Mouse (Mus musculus): ENCODE results near the gene Zfp385b. TPM values are rescaled to one million over a fixed set of nuclear protein-coding genes. Genes with fewer than 3 reads are reported as not detected.

Gene Zfp385b
- polyA plus RNA-seq, 1 experiment: 3.2 TPM

DNA sequence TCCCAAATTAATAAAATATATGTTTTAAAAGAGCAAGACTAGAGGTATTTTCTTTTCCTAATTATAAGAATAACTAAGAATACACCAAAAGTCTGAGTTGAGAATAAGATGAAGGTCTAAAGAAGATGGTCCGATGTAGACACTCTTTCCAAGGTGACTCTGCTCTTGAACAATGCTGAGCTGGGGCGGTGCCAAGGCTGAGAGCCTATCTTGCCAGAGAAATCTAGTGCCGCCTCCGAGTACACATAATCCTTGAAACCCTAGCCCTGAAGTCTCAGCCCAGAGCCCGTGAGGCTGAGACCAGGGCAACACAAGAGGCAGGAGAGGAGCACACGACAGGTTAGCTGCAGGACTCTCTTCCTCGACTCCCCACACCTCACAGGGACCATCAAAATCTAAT lies 323.4 kb downstream of the Zfp385b start:
- no peaks in the 10 kb centered on the region for H3K4me1 ChIP-seq (ENCODE audit: control insufficient read depth, insufficient read depth, low read length)
- H3K4me3 ChIP-seq (replicated peaks; ENCODE audit: control insufficient read depth, low read depth, low read length): no peak overlapping the region
- 88% methylated on average over 7 of the region's 7 CpGs for WGBS
- H3K27ac ChIP-seq (ENCODE audit: control insufficient read depth, insufficient read depth, low read depth, low read length, poor library complexity): no peak overlapping the region
- TF ChIP-seq POLR2A (IDR thresholded peaks at IDR 0.05; ENCODE audit: borderline replicate concordance, control insufficient read depth, low read depth, low read length) (no peak), CTCF (IDR thresholded peaks at IDR 0.05; ENCODE audit: control insufficient read depth, insufficient read depth, low read length) (no peak)

DNA sequence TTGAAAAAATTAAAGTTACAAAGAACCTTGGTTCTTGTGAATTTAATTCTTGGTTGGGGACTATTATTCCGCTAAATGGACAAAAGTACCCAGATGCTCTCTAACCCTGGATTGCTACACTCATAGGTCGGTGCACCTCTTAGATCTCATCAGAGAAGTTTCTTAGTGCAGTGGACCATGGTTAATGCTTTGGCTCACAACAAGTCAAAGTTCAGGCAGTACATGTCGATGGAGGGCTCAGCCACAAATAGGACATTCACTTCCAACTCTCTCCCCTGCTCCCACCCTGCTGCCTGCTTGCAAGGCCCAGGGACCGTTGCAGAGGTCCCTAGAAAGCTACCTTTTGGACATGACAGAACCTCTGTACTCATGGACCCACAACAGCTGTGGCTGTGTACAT lies 324.1 kb downstream of the Zfp385b start:
- Histone ChIP-seq H3K4me1 (ENCODE audit: control insufficient read depth, insufficient read depth, low read length) (no peaks in the 10 kb centered on the region), H3K4me3 (replicated peaks; ENCODE audit: control insufficient read depth, low read depth, low read length) (no peak overlapping the region), H3K27ac (ENCODE audit: control insufficient read depth, insufficient read depth, low read depth, low read length, poor library complexity) (no peak overlapping the region)
- no peak for TF ChIP-seq POLR2A (IDR thresholded peaks at IDR 0.05; ENCODE audit: borderline replicate concordance, control insufficient read depth, low read depth, low read length)
- TF ChIP-seq CTCF (IDR thresholded peaks at IDR 0.05; ENCODE audit: control insufficient read depth, insufficient read depth, low read length): no peak
- 82% methylated on average over 4 of the region's 4 CpGs for WGBS

DNA sequence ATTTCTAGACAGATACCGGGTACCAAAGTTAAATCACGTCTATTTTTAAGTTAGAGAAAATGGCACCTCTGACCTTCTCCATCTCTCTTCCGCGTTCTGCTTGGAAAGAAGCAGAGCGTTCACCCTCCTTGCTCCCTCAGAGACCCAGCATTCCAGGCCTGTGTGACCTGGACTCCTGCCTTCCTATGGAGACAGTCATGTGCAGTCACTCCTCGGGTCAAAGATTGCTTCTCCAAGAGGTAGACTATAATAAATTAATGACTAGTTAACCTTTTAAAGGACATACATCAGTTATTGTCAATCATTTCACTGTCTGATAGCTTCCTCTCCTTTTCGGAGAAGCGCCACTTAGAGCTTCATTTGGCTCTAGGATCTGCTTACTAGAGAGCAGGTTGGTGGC lies 325.7 kb downstream of the Zfp385b start:
- no peak overlapping the region for H3K27ac ChIP-seq (ENCODE audit: control insufficient read depth, insufficient read depth, low read depth, low read length, poor library complexity)
- TF ChIP-seq POLR2A (IDR thresholded peaks at IDR 0.05; ENCODE audit: borderline replicate concordance, control insufficient read depth, low read depth, low read length) (no peak), CTCF (IDR thresholded peaks at IDR 0.05; ENCODE audit: control insufficient read depth, insufficient read depth, low read length) (no peak)
- no peaks in the 10 kb centered on the region for H3K4me1 ChIP-seq (ENCODE audit: control insufficient read depth, insufficient read depth, low read length)
- 89% methylated on average over 8 of the region's 8 CpGs for WGBS
- H3K4me3 ChIP-seq (replicated peaks; ENCODE audit: control insufficient read depth, low read depth, low read length): no peak overlapping the region

DNA sequence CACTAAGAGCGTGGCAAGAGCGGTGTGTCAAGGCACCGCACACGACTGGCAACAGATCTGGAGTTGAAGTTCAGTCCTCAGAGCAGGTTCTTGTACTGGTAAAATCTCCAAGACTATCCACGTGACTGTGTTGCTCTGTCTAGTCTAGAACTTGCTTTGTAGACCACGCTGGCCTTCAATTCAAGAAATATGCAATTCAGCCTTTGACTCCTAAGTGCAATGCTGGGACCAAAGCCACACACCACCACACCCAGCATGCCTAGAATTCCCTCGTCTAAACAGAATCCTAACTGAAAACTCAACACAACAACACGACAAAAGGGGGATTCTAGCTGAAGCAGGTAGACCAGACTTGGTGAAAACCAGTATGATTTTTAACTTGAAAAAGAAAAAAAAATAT lies 332.3 kb downstream of the Zfp385b start:
- 77% methylated on average over 8 of the region's 8 CpGs for WGBS
- TF ChIP-seq CTCF (IDR thresholded peaks at IDR 0.05; ENCODE audit: control insufficient read depth, insufficient read depth, low read length): no peak
- TF ChIP-seq POLR2A (IDR thresholded peaks at IDR 0.05; ENCODE audit: borderline replicate concordance, control insufficient read depth, low read depth, low read length): no peak

DNA sequence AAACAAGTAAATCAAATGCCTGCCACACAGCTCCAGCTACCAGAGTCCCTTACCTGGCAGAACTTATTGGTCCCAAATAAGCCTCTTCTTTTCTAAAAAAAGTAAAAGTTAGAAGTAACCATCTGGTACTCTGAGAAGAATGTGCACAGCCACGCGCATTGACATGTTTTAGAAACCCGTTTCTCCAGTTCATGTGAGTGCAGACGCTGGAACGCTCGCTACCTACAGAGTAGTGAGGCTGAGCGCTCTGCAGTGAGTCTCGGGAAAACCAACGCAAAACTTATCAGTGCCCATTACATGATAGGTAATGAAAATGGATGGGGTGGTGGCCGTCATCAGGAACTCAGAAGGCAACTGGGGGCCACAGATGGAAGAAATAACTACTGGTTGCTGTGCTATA lies 338.2 kb downstream of the Zfp385b start:
- Histone ChIP-seq H3K4me1 (ENCODE audit: control insufficient read depth, insufficient read depth, low read length) (no peaks in the 10 kb centered on the region), H3K4me3 (replicated peaks; ENCODE audit: control insufficient read depth, low read depth, low read length) (no peak overlapping the region), H3K27ac (ENCODE audit: control insufficient read depth, insufficient read depth, low read depth, low read length, poor library complexity) (no peak overlapping the region)
- no peak for TF ChIP-seq POLR2A (IDR thresholded peaks at IDR 0.05; ENCODE audit: borderline replicate concordance, control insufficient read depth, low read depth, low read length)
- TF ChIP-seq CTCF (IDR thresholded peaks at IDR 0.05; ENCODE audit: control insufficient read depth, insufficient read depth, low read length): no peak
- 88% methylated on average over 10 of the region's 10 CpGs for WGBS

More for the DNA sequence above, 332.3 kb downstream of the Zfp385b start:
- Histone ChIP-seq H3K4me3 (replicated peaks; ENCODE audit: control insufficient read depth, low read depth, low read length) (no peak overlapping the region), H3K4me1 (ENCODE audit: control insufficient read depth, insufficient read depth, low read length) (no peaks in the 10 kb centered on the region), H3K27ac (ENCODE audit: control insufficient read depth, insufficient read depth, low read depth, low read length, poor library complexity) (no peak overlapping the region)

DNA sequence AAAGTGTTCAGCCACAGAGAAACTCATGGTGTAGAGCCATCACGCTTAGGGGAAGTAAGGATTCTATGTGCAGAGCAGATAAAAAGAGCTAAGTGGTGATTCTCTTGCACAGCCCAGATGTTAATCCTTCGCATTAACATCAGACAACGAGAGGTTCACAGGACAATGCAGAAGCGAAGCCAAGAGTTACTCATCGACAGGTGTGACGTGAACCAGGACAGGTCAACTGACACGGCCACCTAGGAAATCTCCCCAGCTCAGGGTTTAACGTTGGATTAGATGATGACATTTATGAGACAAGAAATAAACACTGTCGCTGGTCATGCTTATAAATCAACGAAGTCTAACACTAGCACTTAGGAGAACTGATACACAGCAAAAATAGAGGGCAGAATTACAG lies 341.9 kb downstream of the Zfp385b start:
- Histone ChIP-seq H3K27ac (ENCODE audit: control insufficient read depth, insufficient read depth, low read depth, low read length, poor library complexity) (no peak overlapping the region), H3K4me3 (replicated peaks; ENCODE audit: control insufficient read depth, low read depth, low read length) (no peak overlapping the region), H3K4me1 (ENCODE audit: control insufficient read depth, insufficient read depth, low read length) (no peaks in the 10 kb centered on the region)
- WGBS: 79% methylated on average over 10 of the region's 10 CpGs
- TF ChIP-seq CTCF (IDR thresholded peaks at IDR 0.05; ENCODE audit: control insufficient read depth, insufficient read depth, low read length) (no peak), POLR2A (IDR thresholded peaks at IDR 0.05; ENCODE audit: borderline replicate concordance, control insufficient read depth, low read depth, low read length) (no peak)

DNA sequence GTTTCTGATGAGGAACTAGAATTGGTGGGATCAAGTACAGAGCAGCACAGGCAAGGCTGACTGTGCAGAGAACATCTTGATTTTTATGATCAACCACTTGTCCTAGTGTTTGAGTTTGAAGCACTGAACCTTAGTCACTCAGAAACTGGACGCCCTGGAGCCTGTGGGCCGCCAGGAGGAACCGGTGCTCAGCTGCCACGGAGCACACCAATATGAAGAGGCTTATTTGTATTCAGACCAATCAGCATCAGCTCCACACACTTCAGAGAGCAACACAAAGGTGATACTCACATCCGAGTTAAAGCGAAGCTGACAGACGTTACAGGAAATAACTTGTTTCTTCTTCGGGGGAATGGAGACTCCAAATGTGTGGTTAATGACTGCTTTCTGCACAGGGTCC lies 343.0 kb downstream of the Zfp385b start:
- Histone ChIP-seq H3K4me1 (ENCODE audit: control insufficient read depth, insufficient read depth, low read length) (no peaks in the 10 kb centered on the region), H3K4me3 (replicated peaks; ENCODE audit: control insufficient read depth, low read depth, low read length) (no peak overlapping the region), H3K27ac (ENCODE audit: control insufficient read depth, insufficient read depth, low read depth, low read length, poor library complexity) (no peak overlapping the region)
- WGBS: 85% methylated on average over 8 of the region's 8 CpGs
- TF ChIP-seq POLR2A (IDR thresholded peaks at IDR 0.05; ENCODE audit: borderline replicate concordance, control insufficient read depth, low read depth, low read length) (no peak), CTCF (IDR thresholded peaks at IDR 0.05; ENCODE audit: control insufficient read depth, insufficient read depth, low read length) (no peak)

DNA sequence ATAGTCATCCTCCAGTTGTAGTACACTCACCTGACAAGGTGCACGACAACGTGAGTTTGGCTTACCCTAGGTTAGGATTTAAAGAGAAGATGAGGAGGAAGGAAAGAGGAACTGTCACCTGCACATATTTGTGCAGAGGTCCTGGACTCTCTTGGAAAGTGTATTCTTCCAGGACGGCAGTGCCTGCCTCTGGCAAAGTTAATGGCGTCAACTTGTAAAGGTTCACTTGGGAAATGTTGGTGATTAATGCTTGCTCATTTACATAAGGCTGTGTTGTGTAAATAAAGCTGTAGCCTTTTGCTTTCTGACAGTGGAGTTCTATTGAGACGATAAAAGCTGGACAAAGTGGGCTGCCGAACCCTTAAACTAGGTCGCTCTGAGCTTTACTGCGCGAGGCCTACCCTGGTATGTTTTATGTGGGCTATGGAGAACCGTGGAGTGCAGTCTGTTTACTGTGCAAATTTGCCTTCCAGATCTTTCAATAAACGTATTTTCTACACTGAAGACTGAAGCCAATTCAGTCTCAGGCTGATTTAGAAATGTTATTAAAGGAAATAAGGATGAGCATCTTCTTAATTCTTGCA lies 347.1 kb downstream of the Zfp385b start:
- TF ChIP-seq POLR2A (IDR thresholded peaks at IDR 0.05; ENCODE audit: borderline replicate concordance, control insufficient read depth, low read depth, low read length): no peak
- no peak for TF ChIP-seq CTCF (IDR thresholded peaks at IDR 0.05; ENCODE audit: control insufficient read depth, insufficient read depth, low read length)
- Histone ChIP-seq H3K4me3 (replicated peaks; ENCODE audit: control insufficient read depth, low read depth, low read length) (no peak overlapping the region), H3K27ac (ENCODE audit: control insufficient read depth, insufficient read depth, low read depth, low read length, poor library complexity) (no peak overlapping the region), H3K4me1 (ENCODE audit: control insufficient read depth, insufficient read depth, low read length) (no peaks in the 10 kb centered on the region)
- WGBS: 84% methylated on average over 11 of the region's 11 CpGs

DNA sequence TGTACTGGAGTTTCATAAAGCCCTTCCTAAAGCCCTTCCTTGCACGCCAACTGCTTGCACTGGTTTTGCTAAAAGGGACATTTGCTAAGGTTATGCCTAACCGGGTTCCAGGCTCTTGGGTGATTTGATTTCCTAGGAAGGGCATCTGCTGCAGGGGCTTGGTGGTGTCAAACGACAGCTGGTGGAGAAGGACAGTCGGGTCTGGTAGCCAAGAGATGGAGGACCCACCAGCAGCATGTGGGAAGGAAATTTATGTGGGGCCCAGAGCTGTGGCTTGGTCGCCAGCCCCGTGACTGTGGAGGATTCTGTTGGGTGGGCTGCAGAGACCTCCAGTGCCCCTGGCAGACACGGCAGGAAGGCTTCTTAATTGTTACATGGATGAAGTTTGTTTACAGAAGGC lies 348.7 kb downstream of the Zfp385b start:
- Histone ChIP-seq H3K4me3 (replicated peaks; ENCODE audit: control insufficient read depth, low read depth, low read length) (no peak overlapping the region), H3K27ac (ENCODE audit: control insufficient read depth, insufficient read depth, low read depth, low read length, poor library complexity) (no peak overlapping the region), H3K4me1 (ENCODE audit: control insufficient read depth, insufficient read depth, low read length) (no peaks in the 10 kb centered on the region)
- WGBS: 58% methylated on average over 7 of the region's 7 CpGs
- TF ChIP-seq POLR2A (IDR thresholded peaks at IDR 0.05; ENCODE audit: borderline replicate concordance, control insufficient read depth, low read depth, low read length) (no peak), CTCF (IDR thresholded peaks at IDR 0.05; ENCODE audit: control insufficient read depth, insufficient read depth, low read length) (no peak)
